Mouse (Mus musculus) stomach, embryonic 16.5 days (tissue): ENCODE data around the gene Timp4. TPM values are rescaled to one million over a fixed set of nuclear protein-coding genes. Genes with fewer than 3 reads are reported as not detected.

Experiments used
- ATAC-seq: fragments of 200-750 bp; cut with Nextera tagmentation; 2 replicates; pipeline ENCODE4 v1.8.0; 2017; ENCODE audit warnings: moderate number of reproducible peaks, moderate TSS enrichment; ENCODE audit not compliant: insufficient read depth, low FRiP score
- H3K27ac ChIP-seq: fragments of 300-500 bp; sonication (generic); 2 replicates; pipeline ENCODE4 v1.5.1; 2014; ENCODE audit warnings: low read length
- H3K27me3 ChIP-seq: fragments of 300-500 bp; sonication (generic); 2 replicates; pipeline ENCODE4 v1.6.1; 2014; ENCODE audit warnings: low read length, control low read depth, mixed read lengths; ENCODE audit not compliant: control insufficient read depth, insufficient read depth
- H3K36me3 ChIP-seq: fragments of 300-500 bp; sonication (generic); 2 replicates; pipeline ENCODE4 v1.6.1; 2014; ENCODE audit warnings: low read length; ENCODE audit not compliant: control insufficient read depth, insufficient read depth
- H3K4me1 ChIP-seq: fragments of 300-500 bp; sonication (generic); 2 replicates; pipeline ENCODE4 v1.6.1; 2014; ENCODE audit warnings: low read length, control low read depth, mixed read lengths; ENCODE audit not compliant: control insufficient read depth, insufficient read depth
- H3K4me2 ChIP-seq: fragments of 300-500 bp; sonication (generic); 2 replicates; pipeline ENCODE4 v1.6.1; 2014; ENCODE audit warnings: low read depth, low read length, mixed read lengths
- H3K4me3 ChIP-seq: fragments of 300-500 bp; sonication (generic); replicated peaks from 2 replicates; pipeline ENCODE4 v1.5.1; 2014; ENCODE audit warnings: mild to moderate bottlenecking, low read length
- H3K9ac ChIP-seq: fragments of 300-500 bp; sonication (generic); 2 replicates; pipeline ENCODE4 v1.6.1; 2014; ENCODE audit warnings: low read length
- H3K9me3 ChIP-seq: fragments of 300-500 bp; sonication (generic); replicated peaks from 2 replicates; pipeline ENCODE4 v1.6.1; 2016; ENCODE audit warnings: low read length, control low read depth; ENCODE audit not compliant: control insufficient read depth
- WGBS: fragments of 180-500 bp; shearing (Covaris S2); extraction: QIAGEN DNeasy Blood & Tissue Kit; methylation state at CpG from one replicate; pipeline ENCODE4 v1.1.7; 2014; 5-methylcytosine and 5-hydroxymethylcytosine counted together
- polyA plus RNA-seq: library from polyadenylated mRNA; unstranded; fragments of >200 nt; fragmentation: Nextera tagmentation; extraction: Ambion mirVana; gene quantifications from 2 replicates; pipeline ENCODE4 v1.2.1, GENCODE M21; 2015

The Timp4 gene
- 1.1 and 1.4 TPM in 2 replicates for polyA plus RNA-seq

DNA sequence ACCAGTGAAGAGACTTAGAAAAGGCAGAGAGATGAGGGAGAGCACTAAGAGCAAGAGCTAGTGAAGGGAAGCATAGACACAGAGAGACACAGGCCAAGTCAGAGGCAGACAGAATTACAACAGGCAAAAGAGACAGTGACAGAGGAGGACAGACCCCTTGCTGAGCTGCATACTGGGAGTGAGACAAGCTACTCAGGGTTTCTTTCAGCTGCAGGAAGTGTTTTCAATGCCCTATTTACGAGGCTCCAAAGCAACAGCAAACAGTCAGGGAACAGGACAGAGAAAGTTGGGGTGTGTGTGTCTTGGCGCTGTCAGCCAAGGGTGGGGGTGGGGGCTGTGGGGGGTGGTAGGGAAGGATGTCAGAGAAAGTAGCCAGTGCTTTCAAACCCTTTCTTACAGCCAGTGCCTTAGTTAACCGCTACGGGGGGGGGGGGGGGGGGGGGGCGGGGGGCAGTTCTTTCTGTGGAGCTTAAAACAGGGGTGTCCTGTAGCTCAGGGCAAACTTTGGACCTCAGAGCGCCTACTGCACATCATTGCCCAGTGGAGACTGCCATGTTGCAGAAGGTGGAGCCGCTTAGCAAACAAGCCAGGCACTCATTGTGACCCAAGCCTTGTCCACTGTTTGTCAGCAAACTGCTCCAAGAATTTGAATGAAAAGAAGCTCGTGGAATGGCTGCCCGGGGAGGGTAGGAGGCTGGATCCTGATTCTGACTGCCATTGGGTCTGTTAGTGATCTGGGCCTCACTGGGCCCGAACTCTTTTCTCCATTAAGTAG, at the start of gene Timp4:
TSS of gene Timp4 (minus strand) at position 107 of the 775 bp plus-strand sequence.
- no peak for ATAC-seq
- H3K27me3 ChIP-seq, result no peaks in the 10 kb centered on the region
- peaks cover 12% of the 10 kb centered on the region for H3K4me1 ChIP-seq
- H3K9me3 ChIP-seq, result no peaks in the 10 kb centered on the region
- H3K36me3 ChIP-seq, result no peaks in the 10 kb centered on the region
- H3K27ac ChIP-seq, result no peak within 1 kb of the TSS
- H3K4me2 ChIP-seq, result peak within 1 kb of the TSS; percentile 56
- H3K9ac ChIP-seq, result peak within 1 kb of the TSS; percentile 47
- peak within 1 kb of the TSS; percentile 34 for H3K4me3 ChIP-seq
- 41% methylated on average over 7 of the region's 10 CpGs for WGBS

DNA sequence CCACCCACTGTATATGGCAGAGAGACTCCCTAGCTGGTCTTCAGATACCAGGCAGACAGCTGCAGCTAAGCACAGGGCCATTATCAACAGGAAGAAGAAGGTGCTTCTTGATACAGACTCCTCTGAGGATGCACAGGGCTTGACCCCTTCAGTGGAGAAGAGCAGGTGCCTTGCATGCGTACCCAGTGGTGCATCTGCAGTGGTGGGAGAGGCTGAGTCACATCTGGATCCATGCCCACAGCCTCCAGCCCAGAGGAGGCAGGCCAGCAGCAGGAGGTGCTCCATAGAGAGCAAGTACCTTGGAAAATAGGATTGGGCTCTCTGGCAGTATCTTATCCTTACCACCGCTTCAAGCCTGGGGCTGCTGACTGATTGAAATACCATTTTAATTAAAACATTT, 41.9 kb upstream of the Timp4 start:
- Histone ChIP-seq H3K27ac (no peak overlapping the region), H3K4me1 (no peaks in the 10 kb centered on the region), H3K9me3 (no peaks in the 10 kb centered on the region), H3K9ac (no peak overlapping the region), H3K4me2 (no peak overlapping the region), H3K4me3 (no peak overlapping the region), H3K36me3 (no peaks in the 10 kb centered on the region), H3K27me3 (no peaks in the 10 kb centered on the region)
- WGBS, result 75% methylated on average over 2 of the region's 2 CpGs
- ATAC-seq, result no peak

DNA sequence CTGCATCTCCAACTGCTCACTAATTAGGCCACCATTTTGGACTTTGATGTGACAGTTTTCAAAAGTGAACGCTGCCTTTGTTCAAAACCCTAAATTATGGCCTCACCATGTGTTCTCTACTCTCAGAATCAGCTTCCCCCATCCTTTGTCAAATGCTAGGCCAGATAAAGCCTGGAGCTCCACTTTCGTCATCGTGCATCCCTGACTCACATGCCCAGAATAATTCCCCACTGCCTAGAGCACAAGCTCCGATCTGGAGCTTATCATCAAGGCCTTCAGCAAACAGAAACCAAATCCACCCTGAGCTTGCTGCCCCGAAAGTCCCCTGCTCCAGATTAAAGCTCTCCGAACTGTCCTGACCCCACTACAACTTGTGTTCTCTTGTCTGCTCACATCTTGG, 40.6 kb upstream of the Timp4 start:
- no peak overlapping the region for H3K4me3 ChIP-seq
- no peak overlapping the region for H3K4me2 ChIP-seq
- H3K9ac ChIP-seq, result no peak overlapping the region
- H3K27ac ChIP-seq, result no peak overlapping the region
- H3K4me1 ChIP-seq, result no peaks in the 10 kb centered on the region
- no peak for ATAC-seq
- no peaks in the 10 kb centered on the region for H3K36me3 ChIP-seq
- no peaks in the 10 kb centered on the region for H3K9me3 ChIP-seq
- WGBS, result 49% methylated on average over 6 of the region's 6 CpGs
- no peaks in the 10 kb centered on the region for H3K27me3 ChIP-seq

DNA sequence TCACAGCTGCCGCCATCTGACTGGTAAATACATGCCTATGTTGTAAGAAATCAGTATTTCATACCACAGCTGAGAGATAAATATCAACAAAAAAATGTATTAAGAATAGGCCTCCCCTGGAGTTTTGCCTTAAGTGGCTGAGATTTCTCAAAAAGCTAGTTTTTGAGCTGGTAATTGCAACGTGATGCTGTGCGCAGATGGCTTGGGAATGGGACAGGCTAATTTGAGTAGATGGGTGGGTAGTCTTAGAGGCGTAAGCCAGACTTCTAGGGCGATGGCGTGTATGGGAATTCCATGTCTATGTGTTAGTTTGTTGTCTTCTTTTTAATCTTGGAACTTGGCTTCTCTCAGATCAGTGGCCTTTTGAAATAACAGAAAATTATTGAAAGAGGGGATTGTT, 39.8 kb upstream of the Timp4 start:
- ATAC-seq, result no peak
- Histone ChIP-seq H3K9ac (no peak overlapping the region), H3K4me3 (no peak overlapping the region), H3K36me3 (no peaks in the 10 kb centered on the region), H3K27me3 (no peaks in the 10 kb centered on the region), H3K27ac (no peak overlapping the region), H3K9me3 (no peaks in the 10 kb centered on the region), H3K4me2 (no peak overlapping the region), H3K4me1 (no peaks in the 10 kb centered on the region)
- 87% methylated on average over 6 of the region's 6 CpGs for WGBS

DNA sequence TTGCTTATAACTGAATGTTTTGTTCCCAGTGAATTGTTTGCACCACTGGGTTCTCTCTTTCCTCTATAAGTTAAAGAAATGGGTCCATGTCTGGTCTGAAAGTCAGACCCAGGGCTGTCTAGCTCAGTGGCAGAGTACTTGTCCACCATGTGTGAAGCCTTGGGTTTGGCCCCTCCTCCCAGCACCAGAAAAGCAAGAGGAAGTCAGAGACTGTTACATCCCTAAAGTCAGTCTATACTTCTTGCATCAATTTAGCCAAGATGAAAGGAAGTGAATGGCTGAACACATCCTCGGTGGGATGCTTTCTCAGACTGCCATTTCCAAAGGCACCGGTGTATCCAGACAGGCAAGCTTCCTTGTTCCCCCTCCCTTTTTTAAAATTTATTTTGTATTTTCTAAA, 39.1 kb upstream of the Timp4 start:
- no peak for ATAC-seq
- Histone ChIP-seq H3K4me1 (no peaks in the 10 kb centered on the region), H3K4me3 (no peak overlapping the region), H3K27ac (no peak overlapping the region), H3K27me3 (no peaks in the 10 kb centered on the region), H3K9ac (no peak overlapping the region), H3K9me3 (no peaks in the 10 kb centered on the region), H3K4me2 (no peak overlapping the region), H3K36me3 (no peaks in the 10 kb centered on the region)
- WGBS, result 88% methylated on average over 2 of the region's 2 CpGs

DNA sequence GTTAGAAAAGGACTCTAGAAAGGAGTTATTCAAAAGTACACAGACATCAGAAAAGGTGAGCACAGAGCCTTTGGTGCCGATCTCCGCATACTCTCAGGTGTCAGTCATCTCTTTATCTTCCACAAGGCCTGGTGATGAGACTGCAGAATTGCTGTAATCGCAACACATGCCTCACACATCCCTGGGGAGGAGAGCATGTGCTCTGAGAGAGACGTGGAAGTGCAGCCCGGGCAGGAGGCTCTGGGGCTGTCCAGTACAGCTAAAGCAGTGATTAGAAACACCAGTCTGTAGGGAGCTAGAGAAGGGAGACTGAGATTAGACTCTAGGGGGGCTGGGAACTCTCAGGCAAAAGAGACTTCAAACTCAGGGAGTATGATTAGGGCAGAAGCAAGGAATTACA, 38.6 kb upstream of the Timp4 start:
- Histone ChIP-seq H3K9ac (no peak overlapping the region), H3K27ac (no peak overlapping the region)
- WGBS, result 75% methylated on average over 5 of the region's 5 CpGs

DNA sequence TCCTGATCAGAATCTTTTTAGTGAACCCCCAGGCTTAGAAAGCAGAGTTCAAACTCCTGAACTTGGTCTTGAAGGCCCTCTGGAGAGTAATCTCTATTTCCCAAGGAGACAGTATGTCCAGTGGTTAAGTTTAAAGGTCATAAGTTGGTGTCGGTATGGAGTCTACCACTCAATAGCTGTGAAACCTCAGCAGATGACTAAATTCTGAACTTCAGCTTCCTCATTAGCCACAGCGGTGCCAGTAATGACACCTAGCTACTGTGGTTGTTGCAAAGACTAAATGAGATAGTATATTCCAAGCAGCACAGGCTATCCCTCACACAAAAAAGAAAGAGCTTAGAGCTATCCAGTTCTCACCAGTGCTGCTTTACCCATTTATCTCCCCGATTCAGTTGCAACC, 36.2 kb upstream of the Timp4 start:
- Histone ChIP-seq H3K27me3 (no peaks in the 10 kb centered on the region), H3K4me2 (no peak overlapping the region), H3K9ac (no peak overlapping the region), H3K27ac (no peak overlapping the region), H3K4me1 (no peaks in the 10 kb centered on the region), H3K4me3 (no peak overlapping the region), H3K36me3 (no peaks in the 10 kb centered on the region), H3K9me3 (no peaks in the 10 kb centered on the region)
- ATAC-seq, result no peak
- 85% methylated on average over 3 of the region's 3 CpGs for WGBS

More for the DNA sequence above, 38.6 kb upstream of the Timp4 start:
- Histone ChIP-seq H3K4me3 (no peak overlapping the region), H3K4me2 (no peak overlapping the region), H3K36me3 (no peaks in the 10 kb centered on the region), H3K9me3 (no peaks in the 10 kb centered on the region), H3K27me3 (no peaks in the 10 kb centered on the region), H3K4me1 (no peaks in the 10 kb centered on the region)
- ATAC-seq, result no peak

DNA sequence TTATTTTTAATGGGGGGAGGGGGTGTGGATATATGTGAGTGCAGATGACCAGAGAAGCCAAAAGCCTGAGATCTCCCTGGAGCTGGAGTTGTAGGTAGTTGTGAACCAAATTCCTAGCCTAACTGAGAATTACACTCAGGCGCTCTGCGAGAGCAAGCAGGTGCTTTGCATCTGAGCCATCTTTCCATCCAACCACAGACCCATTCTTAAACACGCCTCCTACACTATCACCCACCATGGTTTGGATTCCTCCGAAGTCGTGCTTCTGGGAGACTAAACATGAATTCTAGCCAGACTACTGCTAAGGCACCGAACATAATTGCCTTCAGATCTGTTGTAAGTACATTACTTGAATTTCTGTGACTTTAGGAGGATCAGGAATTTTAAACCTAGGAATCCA, 34.4 kb upstream of the Timp4 start:
- Histone ChIP-seq H3K27ac (no peak overlapping the region), H3K4me3 (no peak overlapping the region), H3K4me2 (no peak overlapping the region), H3K4me1 (no peaks in the 10 kb centered on the region), H3K27me3 (no peaks in the 10 kb centered on the region), H3K9me3 (no peaks in the 10 kb centered on the region), H3K9ac (no peak overlapping the region), H3K36me3 (no peaks in the 10 kb centered on the region)
- no peak for ATAC-seq
- WGBS, result 74% methylated on average over 6 of the region's 6 CpGs

DNA sequence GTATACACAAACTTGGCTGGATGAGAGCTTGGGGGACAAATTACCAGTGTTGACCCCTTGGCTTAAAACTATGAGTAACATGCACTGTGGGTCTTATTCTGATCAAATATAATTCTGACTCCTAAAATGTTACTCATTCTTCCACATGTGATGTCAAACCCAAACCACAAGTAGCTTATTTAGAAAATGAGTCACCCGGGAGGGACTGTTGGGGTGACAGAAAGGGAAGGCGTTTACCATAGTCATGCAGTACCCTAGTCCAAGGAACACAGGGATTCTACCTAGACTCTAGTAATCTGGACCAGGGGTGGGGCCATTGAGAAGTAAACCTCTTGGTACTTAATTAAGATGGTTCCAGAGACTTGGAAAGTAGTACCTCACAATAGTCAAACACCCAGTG, 32.1 kb upstream of the Timp4 start:
- no peak for ATAC-seq
- no peak overlapping the region for H3K27ac ChIP-seq
- no peak overlapping the region for H3K4me3 ChIP-seq
- H3K27me3 ChIP-seq, result no peaks in the 10 kb centered on the region
- no peaks in the 10 kb centered on the region for H3K9me3 ChIP-seq
- H3K4me1 ChIP-seq, result no peaks in the 10 kb centered on the region
- 75% methylated on average over 2 of the region's 2 CpGs for WGBS
- no peak overlapping the region for H3K4me2 ChIP-seq
- H3K36me3 ChIP-seq, result no peaks in the 10 kb centered on the region
- H3K9ac ChIP-seq, result no peak overlapping the region
